Mouse (Mus musculus): ENCODE measurements around the gene Ankrd31. TPM values are rescaled to one million over a fixed set of nuclear protein-coding genes. Genes with fewer than 3 reads are reported as not detected.
A peak's percentile ranks its signal among the peaks of the same experiment; 100 is the strongest.

Gene Ankrd31
- total and polyA plus RNA-seq, 3 experiments, result not detected

DNA sequence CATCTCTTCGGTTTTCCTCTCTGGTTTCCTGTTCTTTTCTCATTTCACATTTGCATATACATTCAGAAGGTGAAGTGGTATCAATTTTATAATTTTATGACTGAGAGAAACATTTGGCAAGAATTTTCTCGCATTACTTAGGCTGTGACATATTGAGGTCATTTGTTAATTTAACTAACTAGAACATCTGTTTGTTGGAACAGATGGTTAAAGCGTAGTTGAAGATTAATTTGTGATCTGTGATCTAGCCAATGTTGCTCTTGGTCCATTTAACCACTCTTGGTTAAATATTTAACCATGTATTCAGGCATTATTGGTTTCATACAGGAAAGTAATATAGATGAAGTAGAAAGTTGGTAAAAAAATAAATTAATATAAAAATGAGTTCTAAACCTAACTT is 47.2 kb downstream of the Ankrd31 start:
- WGBS, result 78% methylated on average over 3 of the region's 3 CpGs
- TF ChIP-seq EP300 (IDR thresholded peaks at IDR 0.05; ENCODE audit: insufficient read depth, low read depth, low read length), result no peak
- TF ChIP-seq CTCF (IDR thresholded peaks at IDR 0.05), result no peak
- TF ChIP-seq POLR2A (IDR thresholded peaks at IDR 0.05; ENCODE audit: insufficient read depth, low read depth, low read length), result no peak
- intact Hi-C loops (cut with DNase I), result no loop called here
- Histone ChIP-seq H3K4me3 (no peak overlapping the region), H3K27me3 (ENCODE audit: control insufficient read depth, insufficient read depth, low read length) (no peaks in the 10 kb centered on the region), H3K36me3 (ENCODE audit: control insufficient read depth, insufficient read depth, low read length) (no peaks in the 10 kb centered on the region), H3K4me1 (ENCODE audit: control insufficient read depth, insufficient read depth, low read length) (no peaks in the 10 kb centered on the region), H3K79me2 (replicated peaks; ENCODE audit: control insufficient read depth, insufficient read depth, low read length) (no peaks in the 10 kb centered on the region), H3K27ac (no peak overlapping the region), H3K9ac (ENCODE audit: low read depth, low read length) (no peak overlapping the region)
- no peak for DNase-seq

- Histone ChIP-seq H3K9ac (ENCODE audit: low read depth, low read length) (no peak overlapping the region), H3K4me3 (no peak overlapping the region), H3K27me3 (ENCODE audit: control insufficient read depth, insufficient read depth, low read length) (no peaks in the 10 kb centered on the region), H3K4me1 (ENCODE audit: control insufficient read depth, insufficient read depth, low read length) (no peaks in the 10 kb centered on the region), H3K27ac (no peak overlapping the region), H3K36me3 (ENCODE audit: control insufficient read depth, insufficient read depth, low read length) (no peaks in the 10 kb centered on the region), H3K79me2 (replicated peaks; ENCODE audit: control insufficient read depth, insufficient read depth, low read length) (no peaks in the 10 kb centered on the region)
- intact Hi-C loops (cut with DNase I), result no loop called here
- 11% methylated on average over 2 of the region's 2 CpGs for WGBS
- TF ChIP-seq CTCF (IDR thresholded peaks at IDR 0.05) (no peak), EP300 (IDR thresholded peaks at IDR 0.05; ENCODE audit: insufficient read depth, low read depth, low read length) (no peak), POLR2A (IDR thresholded peaks at IDR 0.05; ENCODE audit: insufficient read depth, low read depth, low read length) (no peak)
- no peak for DNase-seq
Observed at GRCm38 (mm10) chr13:96797500-96797899, 49.4 kb downstream of the Ankrd31 start.

GRCm38 (mm10) chr13:96849752-96850151 is 101.7 kb downstream of the Ankrd31 start:
- no peak overlapping the region for H3K27ac ChIP-seq
- no peak for TF ChIP-seq EP300 (IDR thresholded peaks at IDR 0.05; ENCODE audit: insufficient read depth, low read depth, low read length)
- WGBS, result 61% methylated on average over 1 of the region's 1 CpGs
- H3K36me3 ChIP-seq (ENCODE audit: control insufficient read depth, insufficient read depth, low read length), result no peaks in the 10 kb centered on the region
- H3K4me3 ChIP-seq, result no peak overlapping the region
- H3K4me1 ChIP-seq (ENCODE audit: control insufficient read depth, insufficient read depth, low read length), result no peaks in the 10 kb centered on the region
- intact Hi-C loops (cut with DNase I), result loop anchor here (10.0 kb wide), 2 partner anchors 155 to 205 kb away; no protein-coding TSS in a partner anchor
- no peak for DNase-seq
- no peaks in the 10 kb centered on the region for H3K79me2 ChIP-seq (replicated peaks; ENCODE audit: control insufficient read depth, insufficient read depth, low read length)
- H3K27me3 ChIP-seq (ENCODE audit: control insufficient read depth, insufficient read depth, low read length), result no peaks in the 10 kb centered on the region
- no peak overlapping the region for H3K9ac ChIP-seq (ENCODE audit: low read depth, low read length)

DNA sequence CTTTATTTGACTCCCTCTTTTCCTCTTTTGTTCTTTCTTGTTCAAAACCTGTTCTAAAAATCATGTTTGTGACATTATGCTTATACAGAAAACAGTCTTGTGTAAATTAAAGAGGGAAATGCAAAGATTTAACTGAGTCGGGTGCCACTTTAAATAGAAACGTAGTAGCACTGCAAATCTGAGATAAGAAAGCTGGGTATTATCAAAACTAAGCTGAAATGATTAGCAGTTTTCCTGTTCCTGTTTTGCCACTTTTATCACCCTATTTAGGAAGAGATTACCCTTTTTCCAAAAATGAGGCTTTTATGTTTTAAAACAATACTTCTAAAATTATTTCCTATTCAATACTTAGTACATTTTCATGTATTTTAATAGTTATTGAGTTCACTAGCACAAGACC is 104.1 kb downstream of the Ankrd31 start:
- no peaks in the 10 kb centered on the region for H3K79me2 ChIP-seq (replicated peaks; ENCODE audit: control insufficient read depth, insufficient read depth, low read length)
- no peak for DNase-seq
- no peak overlapping the region for H3K4me3 ChIP-seq
- no peak overlapping the region for H3K9ac ChIP-seq (ENCODE audit: low read depth, low read length)
- no peaks in the 10 kb centered on the region for H3K4me1 ChIP-seq (ENCODE audit: control insufficient read depth, insufficient read depth, low read length)
- TF ChIP-seq POLR2A (IDR thresholded peaks at IDR 0.05; ENCODE audit: insufficient read depth, low read depth, low read length) (no peak), CTCF (IDR thresholded peaks at IDR 0.05) (no peak), EP300 (IDR thresholded peaks at IDR 0.05; ENCODE audit: insufficient read depth, low read depth, low read length) (no peak)
- H3K27ac ChIP-seq, result no peak overlapping the region
- H3K27me3 ChIP-seq (ENCODE audit: control insufficient read depth, insufficient read depth, low read length), result no peaks in the 10 kb centered on the region
- 12% methylated on average over 2 of the region's 2 CpGs for WGBS
- H3K36me3 ChIP-seq (ENCODE audit: control insufficient read depth, insufficient read depth, low read length), result no peaks in the 10 kb centered on the region
- intact Hi-C loops (cut with DNase I), result loop anchor here (10.0 kb wide), 2 partner anchors 153 to 203 kb away; no protein-coding TSS in a partner anchor

GRCm38 (mm10) chr13:96853256-96853655 is 105.2 kb downstream of the Ankrd31 start:
- no peak overlapping the region for H3K27ac ChIP-seq
- H3K4me1 ChIP-seq (ENCODE audit: control insufficient read depth, insufficient read depth, low read length), result no peaks in the 10 kb centered on the region
- WGBS, result 42% methylated on average over 1 of the region's 1 CpGs
- intact Hi-C loops (cut with DNase I), result loop anchor here (10.0 kb wide), 2 partner anchors 152 to 202 kb away; no protein-coding TSS in a partner anchor
- TF ChIP-seq CTCF (IDR thresholded peaks at IDR 0.05) (peak; percentile 39), EP300 (IDR thresholded peaks at IDR 0.05; ENCODE audit: insufficient read depth, low read depth, low read length) (no peak)
- no peaks in the 10 kb centered on the region for H3K36me3 ChIP-seq (ENCODE audit: control insufficient read depth, insufficient read depth, low read length)
- no peaks in the 10 kb centered on the region for H3K79me2 ChIP-seq (replicated peaks; ENCODE audit: control insufficient read depth, insufficient read depth, low read length)
- DNase-seq, result no peak
- H3K4me3 ChIP-seq, result no peak overlapping the region
- no peak overlapping the region for H3K9ac ChIP-seq (ENCODE audit: low read depth, low read length)
- no peaks in the 10 kb centered on the region for H3K27me3 ChIP-seq (ENCODE audit: control insufficient read depth, insufficient read depth, low read length)

DNA sequence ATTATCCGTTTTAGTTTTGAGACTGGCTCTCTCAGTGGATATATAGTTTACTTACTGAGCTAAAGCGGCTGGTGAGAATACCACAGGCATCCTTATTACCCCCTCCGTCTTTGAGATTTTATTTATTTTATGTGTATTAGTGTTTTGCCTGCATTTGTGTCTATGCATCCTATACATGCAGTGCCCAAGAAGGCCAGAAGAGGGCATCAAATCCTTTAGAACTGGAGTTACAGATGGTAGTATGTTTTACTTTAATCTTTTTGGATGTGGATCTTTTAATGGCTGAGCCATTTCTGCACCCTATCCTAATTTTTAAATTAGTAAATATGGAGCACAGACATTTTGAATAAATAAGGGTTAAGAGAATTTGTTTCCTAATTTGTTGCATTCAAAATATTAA is 107.1 kb downstream of the Ankrd31 start:
- Histone ChIP-seq H3K79me2 (replicated peaks; ENCODE audit: control insufficient read depth, insufficient read depth, low read length) (no peaks in the 10 kb centered on the region), H3K9ac (ENCODE audit: low read depth, low read length) (no peak overlapping the region), H3K27ac (no peak overlapping the region), H3K27me3 (ENCODE audit: control insufficient read depth, insufficient read depth, low read length) (no peaks in the 10 kb centered on the region), H3K4me3 (no peak overlapping the region), H3K4me1 (ENCODE audit: control insufficient read depth, insufficient read depth, low read length) (no peaks in the 10 kb centered on the region), H3K36me3 (ENCODE audit: control insufficient read depth, insufficient read depth, low read length) (no peaks in the 10 kb centered on the region)
- peak; percentile 8 to 44 for DNase-seq
- WGBS, result 13% methylated on average over 3 of the region's 3 CpGs
- intact Hi-C loops (cut with DNase I), result loop anchor here (10.0 kb wide), 2 partner anchors 150 to 200 kb away; no protein-coding TSS in a partner anchor
- TF ChIP-seq CTCF (IDR thresholded peaks at IDR 0.05), result peak; percentile 90
- no peak for TF ChIP-seq POLR2A (IDR thresholded peaks at IDR 0.05; ENCODE audit: insufficient read depth, low read depth, low read length)
- no peak for TF ChIP-seq EP300 (IDR thresholded peaks at IDR 0.05; ENCODE audit: insufficient read depth, low read depth, low read length)

Data from heart, adult 2 months (tissue).